Mouse (Mus musculus) hindbrain, embryonic 13.5 days (tissue): ENCODE results near the gene Pla2g16. TPM values are rescaled to one million over a fixed set of nuclear protein-coding genes. Genes with fewer than 3 reads are reported as not detected.

Source experiments
- ATAC-seq: fragments of 200-750 bp; cut with Nextera tagmentation; 2 replicates; pipeline ENCODE4 v1.8.0; 2017; ENCODE audit warnings: moderate TSS enrichment; ENCODE audit not compliant: low FRiP score
- H3K27ac ChIP-seq: fragments of 300-500 bp; sonication (generic); 2 replicates; pipeline ENCODE4 v1.5.1; 2015; ENCODE audit warnings: inconsistent platforms, mild to moderate bottlenecking, moderate library complexity
- H3K27me3 ChIP-seq: fragments of 300-500 bp; sonication (generic); 2 replicates; pipeline ENCODE4 v1.6.1; 2015; ENCODE audit warnings: mild to moderate bottlenecking, inconsistent platforms
- H3K36me3 ChIP-seq: fragments of 300-500 bp; sonication (generic); 2 replicates; pipeline ENCODE4 v1.6.1; 2015; ENCODE audit warnings: mild to moderate bottlenecking, inconsistent platforms
- H3K4me1 ChIP-seq: fragments of 300-500 bp; sonication (generic); replicated peaks from 2 replicates; pipeline ENCODE4 v1.6.1; 2015; ENCODE audit warnings: inconsistent platforms
- H3K4me2 ChIP-seq: fragments of 300-500 bp; sonication (generic); 2 replicates; pipeline ENCODE4 v1.6.1; 2015; ENCODE audit warnings: inconsistent platforms, mild to moderate bottlenecking, moderate library complexity
- H3K4me3 ChIP-seq: fragments of 300-500 bp; sonication (generic); 2 replicates; pipeline ENCODE4 v1.5.1; 2015; ENCODE audit warnings: mild to moderate bottlenecking, inconsistent platforms
- H3K9ac ChIP-seq: fragments of 300-500 bp; sonication (generic); 2 replicates; pipeline ENCODE4 v1.6.1; 2015; ENCODE audit warnings: mild to moderate bottlenecking, inconsistent platforms
- H3K9me3 ChIP-seq: fragments of 300-500 bp; sonication (generic); 2 replicates; pipeline ENCODE4 v1.6.1; 2016; ENCODE audit warnings: inconsistent platforms
- WGBS: fragments of 180-500 bp; shearing (Covaris S2); methylation state at CpG from one replicate; pipeline ENCODE4 v1.1.7; 2015; 5-methylcytosine and 5-hydroxymethylcytosine counted together
- polyA plus RNA-seq: library from polyadenylated mRNA; unstranded; fragments of >200 nt; fragmentation: Nextera tagmentation; extraction: Ambion mirVana; gene quantifications from 2 replicates; pipeline ENCODE4 v1.2.1, GENCODE M21; 2015

The Pla2g16 gene
- polyA plus RNA-seq, 1 experiment from 2014 or later, result 5.4 TPM

GRCm38 (mm10) chr19:7551550-7552300 is 5.5 kb upstream of the Pla2g16 start:
- H3K9ac ChIP-seq, result no peak overlapping the region
- H3K27ac ChIP-seq, result no peak overlapping the region
- H3K27me3 ChIP-seq, result 0 out of 2 replicates have a peak, but pooled peaks cover 5% of the 10 kb centered on the region
- H3K36me3 ChIP-seq, result no peaks in the 10 kb centered on the region
- ATAC-seq, result no peak
- WGBS, result 76% methylated on average over 4 of the region's 4 CpGs
- no peak overlapping the region for H3K4me3 ChIP-seq
- no peak overlapping the region for H3K4me2 ChIP-seq
- H3K4me1 ChIP-seq, result no peaks in the 10 kb centered on the region
- H3K9me3 ChIP-seq, result no peaks in the 10 kb centered on the region

- Histone ChIP-seq H3K4me2 (no peak overlapping the region), H3K4me3 (no peak overlapping the region), H3K9ac (no peak overlapping the region), H3K27me3 (peaks cover 9% of the 10 kb centered on the region; the same call in 1 of the 2 replicates), H3K9me3 (no peaks in the 10 kb centered on the region), H3K4me1 (peaks cover 2% of the 10 kb centered on the region), H3K27ac (no peak overlapping the region), H3K36me3 (no peaks in the 10 kb centered on the region)
- WGBS, result 91% methylated on average over 2 of the region's 2 CpGs
- no peak for ATAC-seq
Observed at GRCm38 (mm10) chr19:7552301-7552673, 5.0 kb upstream of the Pla2g16 start.

GRCm38 (mm10) chr19:7553441-7553840 is 3.8 kb upstream of the Pla2g16 start:
- no peak for ATAC-seq
- H3K9me3 ChIP-seq, result no peaks in the 10 kb centered on the region
- H3K36me3 ChIP-seq, result no peaks in the 10 kb centered on the region
- H3K27ac ChIP-seq, result no peak overlapping the region
- no peak overlapping the region for H3K9ac ChIP-seq
- no peak overlapping the region for H3K4me2 ChIP-seq
- peaks cover 20% of the 10 kb centered on the region for H3K27me3 ChIP-seq
- H3K4me3 ChIP-seq, result no peak overlapping the region
- H3K4me1 ChIP-seq, result peaks cover 11% of the 10 kb centered on the region

- ATAC-seq, result no peak
- Histone ChIP-seq H3K27me3 (peaks cover 22% of the 10 kb centered on the region), H3K4me2 (no peak overlapping the region), H3K9me3 (no peaks in the 10 kb centered on the region), H3K36me3 (no peaks in the 10 kb centered on the region), H3K4me3 (no peak overlapping the region), H3K9ac (no peak overlapping the region), H3K27ac (no peak overlapping the region), H3K4me1 (peaks cover 11% of the 10 kb centered on the region)
- WGBS, result 83% methylated on average over 4 of the region's 4 CpGs
Observed at GRCm38 (mm10) chr19:7554881-7555280, 2.4 kb upstream of the Pla2g16 start.

GRCm38 (mm10) chr19:7556641-7557040 is 618 bp upstream of the Pla2g16 start:
- WGBS, result 100% methylated on average over 1 of the region's 1 CpGs
- no peak for ATAC-seq
- no peak overlapping the region for H3K9ac ChIP-seq

GRCm38 (mm10) chr19:7557844-7558243 is 585 bp downstream of the Pla2g16 start:
- WGBS, result 14% methylated on average over 4 of the region's 4 CpGs
- Histone ChIP-seq H3K9ac (peak overlapping the region; percentile 59; the same call in 1 of the 2 replicates), H3K4me1 (peaks cover 11% of the 10 kb centered on the region), H3K4me3 (peak overlapping the region; percentile 41), H3K36me3 (no peaks in the 10 kb centered on the region), H3K9me3 (no peaks in the 10 kb centered on the region), H3K4me2 (peak overlapping the region; percentile 61), H3K27ac (no peak overlapping the region), H3K27me3 (peaks cover 22% of the 10 kb centered on the region)
- ATAC-seq, result no peak

More at GRCm38 (mm10) chr19:7556641-7557040, 618 bp upstream of the Pla2g16 start:
- Histone ChIP-seq H3K36me3 (no peaks in the 10 kb centered on the region), H3K27me3 (peaks cover 22% of the 10 kb centered on the region), H3K4me1 (peaks cover 11% of the 10 kb centered on the region), H3K9me3 (no peaks in the 10 kb centered on the region), H3K4me3 (no peak overlapping the region), H3K27ac (no peak overlapping the region), H3K4me2 (no peak overlapping the region)

GRCm38 (mm10) chr19:7558675-7559074 is 1.4 kb downstream of the Pla2g16 start:
- no peak overlapping the region for H3K4me3 ChIP-seq
- H3K36me3 ChIP-seq, result no peaks in the 10 kb centered on the region
- no peaks in the 10 kb centered on the region for H3K9me3 ChIP-seq
- no peak overlapping the region for H3K27ac ChIP-seq
- no peak overlapping the region for H3K9ac ChIP-seq
- H3K27me3 ChIP-seq, result peaks cover 22% of the 10 kb centered on the region
- ATAC-seq, result no peak
- peaks cover 11% of the 10 kb centered on the region for H3K4me1 ChIP-seq
- H3K4me2 ChIP-seq, result no peak overlapping the region
- 86% methylated on average over 4 of the region's 4 CpGs for whole genome bisulfite sequencing

GRCm38 (mm10) chr19:7559986-7560385 is 2.7 kb downstream of the Pla2g16 start:
- ATAC-seq, result no peak
- Histone ChIP-seq H3K27me3 (peaks cover 22% of the 10 kb centered on the region), H3K36me3 (no peaks in the 10 kb centered on the region), H3K9me3 (no peaks in the 10 kb centered on the region), H3K4me3 (no peak overlapping the region), H3K4me1 (peaks cover 11% of the 10 kb centered on the region), H3K4me2 (no peak overlapping the region), H3K9ac (no peak overlapping the region), H3K27ac (no peak overlapping the region)
- 70% methylated on average over 4 of the region's 4 CpGs for WGBS

GRCm38 (mm10) chr19:7561456-7561855 is 4.2 kb downstream of the Pla2g16 start:
- Histone ChIP-seq H3K27me3 (peaks cover 20% of the 10 kb centered on the region), H3K27ac (no peak overlapping the region), H3K4me2 (no peak overlapping the region), H3K9me3 (no peaks in the 10 kb centered on the region), H3K4me1 (peaks cover 11% of the 10 kb centered on the region), H3K9ac (no peak overlapping the region), H3K4me3 (no peak overlapping the region), H3K36me3 (no peaks in the 10 kb centered on the region)
- 82% methylated on average over 3 of the region's 3 CpGs for WGBS
- no peak for ATAC-seq

GRCm38 (mm10) chr19:7562601-7563129 is 5.4 kb downstream of the Pla2g16 start:
- Histone ChIP-seq H3K9me3 (no peaks in the 10 kb centered on the region), H3K27ac (no peak overlapping the region), H3K27me3 (peaks cover 9% of the 10 kb centered on the region), H3K9ac (no peak overlapping the region), H3K36me3 (no peaks in the 10 kb centered on the region), H3K4me2 (no peak overlapping the region), H3K4me1 (peaks cover 7% of the 10 kb centered on the region), H3K4me3 (no peak overlapping the region)
- WGBS, result 82% methylated on average over 10 of the region's 10 CpGs
- ATAC-seq, result no peak

GRCm38 (mm10) chr19:7563676-7564075 is 6.4 kb downstream of the Pla2g16 start:
- H3K4me3 ChIP-seq, result no peak overlapping the region
- WGBS, result 91% methylated on average over 2 of the region's 2 CpGs
- H3K4me1 ChIP-seq, result 0 out of 2 replicates have a peak, but pooled peaks cover 2% of the 10 kb centered on the region
- H3K27me3 ChIP-seq, result no peaks in the 10 kb centered on the region
- H3K4me2 ChIP-seq, result no peak overlapping the region
- no peak for ATAC-seq
- H3K9ac ChIP-seq, result no peak overlapping the region
- no peaks in the 10 kb centered on the region for H3K9me3 ChIP-seq
- no peaks in the 10 kb centered on the region for H3K36me3 ChIP-seq
- no peak overlapping the region for H3K27ac ChIP-seq

- 81% methylated on average over 1 of the region's 1 CpGs for WGBS
Observed at GRCm38 (mm10) chr19:7564457-7564856, 7.2 kb downstream of the Pla2g16 start.

GRCm38 (mm10) chr19:7566826-7567225 is 9.6 kb downstream of the Pla2g16 start:
- Histone ChIP-seq H3K27ac (no peak overlapping the region), H3K9me3 (no peaks in the 10 kb centered on the region), H3K9ac (no peak overlapping the region), H3K4me3 (no peak overlapping the region), H3K27me3 (no peaks in the 10 kb centered on the region), H3K4me1 (0 out of 2 replicates have a peak, but pooled peaks cover 2% of the 10 kb centered on the region), H3K36me3 (no peaks in the 10 kb centered on the region), H3K4me2 (no peak overlapping the region)
- 65% methylated on average over 3 of the region's 3 CpGs for WGBS
- no peak for ATAC-seq

More at GRCm38 (mm10) chr19:7564457-7564856, 7.2 kb downstream of the Pla2g16 start:
- H3K36me3 ChIP-seq, result no peaks in the 10 kb centered on the region
- H3K9ac ChIP-seq, result no peak overlapping the region
- H3K27ac ChIP-seq, result no peak overlapping the region
- H3K4me1 ChIP-seq, result 0 out of 2 replicates have a peak, but pooled peaks cover 2% of the 10 kb centered on the region
- no peak for ATAC-seq
- no peak overlapping the region for H3K4me3 ChIP-seq
- no peak overlapping the region for H3K4me2 ChIP-seq
- H3K27me3 ChIP-seq, result no peaks in the 10 kb centered on the region
- no peaks in the 10 kb centered on the region for H3K9me3 ChIP-seq
